Comparison of ENCODE assay signal across 16 mouse cellular contexts in genomic region chr5:118532659-118533058, GRCm38 (mm10). TPM values are rescaled to one million over a fixed set of nuclear protein-coding genes. Genes with fewer than 3 reads are reported as not detected.
A peak's percentile ranks its signal among the peaks of the same experiment; 100 is the strongest.
DNase-seq lines count a peak whose midpoint lies in the region; ATAC-seq lines count a peak whose summit lies in the region.
"Had no signal": no experiment of that assay in that cellular context is flagged by ENCODE, and none has a peak within 500 bp of the region (broad histone marks: within the 10 kb centered on the region; RNA-seq: fewer than 3 reads in every experiment).

No protein-coding gene starts in this region.

- peaks cover 42% of the 10 kb centered on the region for H3K27me3 ChIP-seq in hindbrain, embryonic 10.5 days (ENCODE audit: insufficient read depth, poor library complexity, severe bottlenecking)
- 0 out of 2 replicates have a peak, but pooled peaks cover 2% of the 10 kb centered on the region for H3K27me3 ChIP-seq in hindbrain, embryonic 11.5 days (ENCODE audit: control insufficient read depth, insufficient read depth, low read length)
- peaks cover 92% of the 10 kb centered on the region for H3K27me3 ChIP-seq in liver, embryonic 12.5 days (replicated peaks)
- H3K27me3 ChIP-seq: neural tube, embryonic 13.5 days had no signal

- peak overlapping the region; percentile 73 for H3K27ac ChIP-seq in hindbrain, embryonic 10.5 days
- no peak overlapping the region for H3K27ac ChIP-seq in hindbrain, embryonic 11.5 days (ENCODE audit: low read depth, low read length)
- H3K27ac ChIP-seq in liver, embryonic 12.5 days, result no peak overlapping the region
- H3K27ac ChIP-seq: heart, embryonic 15.5 days; neural tube, embryonic 13.5 days had no signal

- no peak overlapping the region for H3K4me3 ChIP-seq in hindbrain, embryonic 10.5 days
- H3K4me3 ChIP-seq in hindbrain, embryonic 11.5 days (ENCODE audit: low read depth, low read length), result no peak overlapping the region
- no peak overlapping the region for H3K4me3 ChIP-seq in liver, embryonic 12.5 days
- H3K4me3 ChIP-seq: heart, embryonic 15.5 days; neural tube, embryonic 13.5 days had no signal

- 54% methylated on average over 13 of the region's 15 CpGs for WGBS in hindbrain, embryonic 10.5 days
- 54% methylated on average over 13 of the region's 15 CpGs for WGBS in hindbrain, embryonic 11.5 days
- WGBS in liver, embryonic 12.5 days (ENCODE audit: insufficient replicate concordance), result 49% methylated on average over 14 of the region's 15 CpGs

- H3K4me2 ChIP-seq in hindbrain, embryonic 11.5 days (replicated peaks; ENCODE audit: low read depth, low read length), result no peak overlapping the region
- H3K4me2 ChIP-seq in liver, embryonic 12.5 days, result no peak overlapping the region
- H3K4me2 ChIP-seq: heart, embryonic 15.5 days; lung, embryonic 14.5 days; midbrain, embryonic 11.5 days had no signal

- H3K9me3 ChIP-seq in hindbrain, embryonic 10.5 days, result no peaks in the 10 kb centered on the region
- no peaks in the 10 kb centered on the region for H3K9me3 ChIP-seq in hindbrain, embryonic 11.5 days (ENCODE audit: control insufficient read depth, low read length)
- H3K9me3 ChIP-seq in liver, embryonic 12.5 days (replicated peaks), result no peaks in the 10 kb centered on the region
- H3K9me3 ChIP-seq: heart, embryonic 15.5 days; neural tube, embryonic 13.5 days had no signal

- H3K9ac ChIP-seq in hindbrain, embryonic 11.5 days (ENCODE audit: low read depth, low read length), result no peak overlapping the region
- H3K9ac ChIP-seq in liver, embryonic 12.5 days, result no peak overlapping the region
- H3K9ac ChIP-seq: heart, embryonic 15.5 days; lung, embryonic 14.5 days; neural tube, embryonic 13.5 days had no signal

- intact Hi-C loops in left cerebral cortex, postnatal 10 days (cut with DNase I), result no loop called here

- DNase-seq in hindbrain, embryonic 10.5 days (ENCODE audit: low spot score), result no peak
- no peak for DNase-seq in hindbrain, embryonic 11.5 days (ENCODE audit: low spot score)
- peak; percentile 56 to 74 for DNase-seq in frontal cortex, adult 2 months (ENCODE audit: extremely low spot score in 1 of 2, low spot score in 1 of 2)
- DNase-seq in left cerebral cortex, postnatal 10 days (ENCODE audit: extremely low spot score in 1 of 2, low spot score in 2 of 2), result peak; percentile 56 to 72
- DNase-seq in right cerebral cortex, postnatal 10 days (ENCODE audit: low spot score in 2 of 2), result peak; percentile 84 to 89
- no peak for DNase-seq in thymus, postnatal 10 days (ENCODE audit: low spot score in 2 of 2)
- no peak for DNase-seq in thymus, postnatal 4 days
- DNase-seq: adrenal gland, postnatal 25 days; cerebellum, adult 2 months; gastrocnemius, postnatal 14 days; lung, embryonic 14.5 days; thymus, postnatal 14 days had no signal

- H3K4me1 ChIP-seq in hindbrain, embryonic 10.5 days (replicated peaks), result peaks cover 48% of the 10 kb centered on the region
- peaks cover 4% of the 10 kb centered on the region for H3K4me1 ChIP-seq in hindbrain, embryonic 11.5 days (replicated peaks; ENCODE audit: control insufficient read depth, insufficient read depth, low read length)
- H3K4me1 ChIP-seq in liver, embryonic 12.5 days, result no peaks in the 10 kb centered on the region; the same call in 1 of the 2 replicates

- no peak for ATAC-seq in hindbrain, embryonic 11.5 days (ENCODE audit: low FRiP score)
- ATAC-seq in liver, embryonic 12.5 days, result no peak

- H3K36me3 ChIP-seq in hindbrain, embryonic 10.5 days, result no peaks in the 10 kb centered on the region
- H3K36me3 ChIP-seq in hindbrain, embryonic 11.5 days (ENCODE audit: control insufficient read depth, insufficient read depth, low read length), result no peaks in the 10 kb centered on the region
- H3K36me3 ChIP-seq in liver, embryonic 12.5 days, result no peaks in the 10 kb centered on the region
- H3K36me3 ChIP-seq: heart, embryonic 15.5 days; neural tube, embryonic 13.5 days had no signal

RNA-seq across cellular contexts. Expression of gene Med13l, which starts 27.8 kb away (rescaled TPM):
- 10.3 and 11.0 TPM in 2 replicates for polyA plus RNA-seq in hindbrain, embryonic 10.5 days (2016; fragmentation: Nextera tagmentation; extraction: Ambion mirVana)
- polyA plus RNA-seq in hindbrain, embryonic 11.5 days (2014; fragmentation: Nextera tagmentation; extraction: Ambion mirVana), result 12.5 and 16.1 TPM in 2 replicates
- polyA plus RNA-seq in frontal cortex, adult 2 months (2012; rRNA removed), result 29.3 and 30.9 TPM in 2 replicates
- total RNA-seq in left cerebral cortex, postnatal 10 days (2021), result 10 to 100 TPM; 72.0 to 76.1 TPM
- 13.0 and 13.8 TPM in 2 replicates for polyA plus RNA-seq in liver, embryonic 12.5 days (2016; fragmentation: Nextera tagmentation; extraction: Ambion mirVana)

Comparison
In these comparisons a context has a peak if more than half of its experiments do, and no peak if none do; other contexts are left out.
1. DNase-seq: peak in frontal cortex, adult 2 months (2 of 2), left cerebral cortex, postnatal 10 days (2 of 2) and right cerebral cortex, postnatal 10 days (2 of 2); none in hindbrain, embryonic 10.5 days (single experiment), hindbrain, embryonic 11.5 days (single experiment), thymus, postnatal 10 days (0 of 2) and thymus, postnatal 4 days (single experiment).